Mouse (Mus musculus) kidney, adult 9 months (tissue): ENCODE measurements around the gene Nup188.
A peak's percentile ranks its signal among the peaks of the same experiment; 100 is the strongest.

Experiments used
- DNase-seq: peaks from one replicate; pipeline ENCODE4 v3.0.0; 2022

Nup188 gene

GRCm38 (mm10) chr2:30285416-30286181 lies 598 bp upstream of the Nup188 start:
- DNase-seq, result no peak

DNA sequence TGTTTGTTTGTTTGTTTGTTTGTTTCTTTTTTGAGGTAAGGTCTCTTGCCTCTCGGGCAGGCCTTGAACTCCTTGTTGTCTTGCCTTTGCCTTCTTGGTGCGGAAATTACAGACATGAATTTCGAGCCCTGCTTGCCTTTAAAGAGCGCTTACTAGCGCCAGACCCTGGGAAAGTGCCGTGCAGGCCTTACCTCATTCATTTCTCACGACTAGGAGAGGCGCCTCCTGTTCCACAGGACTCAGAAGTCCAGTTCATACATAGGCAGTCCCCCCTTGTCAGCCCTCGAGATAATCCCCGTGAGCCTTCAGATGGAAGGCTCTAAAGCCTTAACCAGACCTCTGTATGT lies 803 bp downstream of the Nup188 start:
- DNase-seq, result no peak

- DNase-seq, result peak; percentile 31
Observed at GRCm38 (mm10) chr2:30299525-30299924, 13.3 kb downstream of the Nup188 start.

- peak; percentile 25 for DNase-seq
Observed at GRCm38 (mm10) chr2:30299966-30300365, 13.8 kb downstream of the Nup188 start.

GRCm38 (mm10) chr2:30306087-30306486 lies 19.9 kb downstream of the Nup188 start:
- no peak for DNase-seq

DNA sequence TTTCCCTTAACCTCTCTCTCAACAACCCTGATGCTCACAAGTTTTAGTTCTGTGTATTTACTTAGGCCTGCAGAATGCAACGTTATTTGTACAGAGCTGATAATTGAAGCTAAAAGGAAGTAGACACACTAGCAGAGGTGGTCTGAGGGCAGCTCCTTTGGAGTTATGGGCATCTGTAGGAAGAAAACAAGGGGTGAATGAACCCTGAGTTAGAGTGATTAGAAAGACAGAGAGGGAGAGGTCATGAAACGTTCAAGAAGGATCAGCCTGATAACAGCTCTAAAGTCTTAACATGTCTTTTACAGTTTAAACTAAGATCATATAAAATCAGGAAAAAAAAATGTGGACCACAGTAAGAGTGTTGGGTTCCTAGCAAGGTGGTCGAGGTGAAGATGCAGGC lies 23.2 kb downstream of the Nup188 start:
- DNase-seq, result no peak

DNA sequence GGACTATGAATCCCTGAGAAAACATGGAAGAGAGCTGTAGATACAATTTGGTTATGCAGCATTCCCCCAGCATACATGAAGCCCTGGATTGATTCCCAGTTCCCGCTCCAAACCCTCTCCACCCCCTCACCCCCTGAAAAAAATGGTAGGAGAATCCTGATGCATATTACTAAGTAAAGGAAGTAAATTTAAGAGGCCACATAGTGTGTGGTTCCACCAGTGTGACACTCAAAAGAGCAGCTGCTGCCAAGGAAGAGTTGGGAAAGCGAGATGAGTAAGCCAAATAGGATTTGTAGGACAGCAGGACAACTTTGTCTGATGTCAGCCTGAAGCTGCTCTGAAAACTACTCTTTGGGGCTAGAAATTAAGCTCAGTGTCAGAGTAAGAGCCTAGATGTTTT lies 25.3 kb downstream of the Nup188 start:
- DNase-seq, result no peak

- no peak for DNase-seq
Observed at GRCm38 (mm10) chr2:30316136-30316535, 29.9 kb downstream of the Nup188 start.

GRCm38 (mm10) chr2:30316955-30317354 lies 30.8 kb downstream of the Nup188 start:
- DNase-seq, result no peak

DNA sequence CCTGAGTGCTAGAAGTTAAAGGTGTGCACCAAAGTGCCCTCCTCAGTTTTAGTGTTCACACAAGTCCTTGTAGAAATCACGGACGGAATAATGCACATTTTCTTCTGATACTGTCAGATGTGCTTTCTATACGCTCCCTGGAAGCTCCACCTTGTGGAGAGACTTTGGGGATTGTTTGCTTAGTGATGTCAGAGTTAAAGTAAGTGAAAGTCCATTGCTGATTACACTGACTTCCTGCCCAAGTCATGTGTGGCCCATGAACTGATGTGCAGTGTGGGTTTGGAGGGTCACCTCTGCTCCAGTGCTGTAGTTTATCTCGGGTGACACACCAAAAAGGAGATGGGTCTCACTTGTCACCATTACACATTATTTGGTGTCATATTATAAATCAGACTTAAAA lies 33.1 kb downstream of the Nup188 start:
- DNase-seq, result no peak

DNA sequence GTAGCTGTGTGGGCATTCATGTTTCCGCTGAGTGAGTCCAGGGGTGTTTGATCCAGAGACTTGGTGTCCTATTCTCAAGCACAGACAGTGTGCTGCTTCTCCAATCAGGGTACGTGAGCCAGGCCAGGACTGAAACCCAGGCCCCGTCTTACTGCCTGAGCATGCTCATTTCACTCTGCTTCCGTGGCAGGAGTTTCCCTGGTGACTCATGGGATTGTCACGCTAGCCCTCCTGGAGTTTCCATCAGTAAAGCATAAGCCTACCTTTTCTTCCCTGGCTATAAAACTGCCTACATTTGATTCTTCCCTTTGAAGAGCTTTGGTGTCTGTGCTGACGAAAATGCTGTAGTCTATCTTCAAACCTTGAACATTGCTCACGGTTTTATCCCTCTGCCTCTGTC lies 36.9 kb downstream of the Nup188 start:
- no peak for DNase-seq

DNA sequence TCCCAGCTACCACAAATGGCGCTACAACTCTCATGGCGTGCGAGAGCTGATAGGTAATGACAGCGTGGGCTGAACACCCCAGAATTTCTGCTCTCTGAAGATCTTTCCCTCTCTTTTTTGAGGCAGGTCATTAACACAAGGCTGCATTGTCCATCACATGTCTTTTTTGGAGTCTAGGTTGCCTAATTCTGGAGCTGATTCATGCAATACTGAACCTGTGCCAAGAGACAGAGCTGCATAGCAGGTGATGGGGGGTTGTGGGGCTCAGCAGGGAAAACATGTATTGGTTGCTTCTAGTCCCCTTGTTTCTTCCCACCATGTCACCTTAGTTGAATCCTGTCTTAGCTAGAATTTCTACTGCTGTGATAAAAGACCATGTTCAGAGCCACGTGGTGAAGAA lies 39.1 kb downstream of the Nup188 start:
- DNase-seq, result no peak

GRCm38 (mm10) chr2:30327276-30327675 lies 41.1 kb downstream of the Nup188 start:
- no peak for DNase-seq

DNA sequence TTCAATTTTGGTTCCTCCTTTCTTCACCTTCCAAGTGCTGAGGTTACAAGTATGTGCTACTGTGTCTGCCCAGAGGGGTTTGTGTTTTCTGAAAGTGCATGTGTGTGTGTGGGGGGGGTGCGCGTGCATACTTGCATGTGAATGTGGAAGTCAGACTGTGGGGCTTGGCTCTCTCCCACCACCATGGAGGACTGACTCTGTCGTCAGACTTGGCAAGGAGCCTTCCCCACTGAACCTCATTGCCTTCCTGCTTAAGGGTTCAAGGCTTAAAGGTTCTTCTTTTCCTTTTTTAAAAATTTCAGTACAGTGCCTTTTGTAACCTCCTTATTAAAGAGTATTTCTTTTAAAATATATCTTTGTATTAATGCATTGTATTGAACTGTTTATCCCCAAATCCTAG lies 42.6 kb downstream of the Nup188 start:
- no peak for DNase-seq

GRCm38 (mm10) chr2:30335324-30335723 lies 49.1 kb downstream of the Nup188 start:
- no peak for DNase-seq

GRCm38 (mm10) chr2:30336174-30336915 lies 50.1 kb downstream of the Nup188 start:
- no peak for DNase-seq

DNA sequence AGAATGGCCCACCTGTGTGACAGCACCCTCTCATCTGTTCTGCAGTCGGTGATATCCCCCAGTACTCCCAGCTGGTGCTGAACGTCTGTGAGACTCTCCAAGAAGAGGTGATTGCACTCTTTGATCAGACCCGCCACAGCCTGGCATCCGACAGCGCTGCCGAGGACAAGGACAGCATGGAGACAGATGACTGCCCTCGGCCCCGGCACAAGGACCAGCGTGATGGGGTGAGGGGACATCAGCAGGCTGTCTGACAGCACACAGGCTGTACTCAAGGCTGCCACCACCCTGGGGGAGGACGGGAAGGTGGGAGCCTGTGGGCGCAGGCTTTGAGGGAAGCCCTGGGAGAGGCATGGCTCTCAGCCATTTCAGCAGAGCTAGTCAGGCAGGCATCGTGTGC lies 51.0 kb downstream of the Nup188 start:
- no peak for DNase-seq

DNA sequence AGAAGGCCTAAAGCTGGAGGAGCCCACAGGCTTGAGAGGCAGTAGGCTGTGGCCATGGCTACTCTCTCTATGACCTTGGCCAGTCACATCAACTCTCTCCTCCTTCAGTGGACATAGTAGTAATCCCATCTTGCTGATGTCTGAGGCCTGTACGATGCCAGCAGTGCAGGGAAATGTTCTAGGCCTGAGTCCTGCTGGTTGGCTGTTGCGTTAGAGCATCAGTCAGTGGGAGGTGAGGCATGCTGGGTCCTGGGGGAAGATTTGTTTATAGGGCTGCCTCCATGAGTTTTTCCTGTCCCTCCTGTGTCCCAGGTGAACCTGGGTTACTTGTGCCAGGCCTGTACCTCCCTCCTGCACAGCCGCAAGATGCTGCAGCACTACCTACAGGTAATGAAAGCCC lies 55.9 kb downstream of the Nup188 start:
- DNase-seq, result no peak

DNA sequence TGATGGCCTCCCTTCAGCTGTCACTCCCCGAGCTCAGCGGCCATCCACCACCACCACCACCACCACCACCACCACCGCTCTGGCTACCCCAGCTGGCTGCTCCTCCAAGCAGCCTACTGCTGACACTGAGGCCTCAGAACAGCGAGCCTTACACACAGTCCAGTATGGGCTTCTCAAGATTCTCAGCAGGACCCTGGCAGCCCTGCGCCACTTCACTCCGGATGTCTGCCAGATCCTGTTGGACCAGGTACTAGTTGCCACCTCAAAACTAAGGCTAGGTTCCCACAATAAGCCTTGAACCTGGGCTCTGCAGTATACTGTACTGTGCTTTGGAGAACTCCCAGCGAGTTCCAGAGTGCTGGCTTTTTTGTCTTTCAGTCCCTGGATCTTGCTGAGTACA lies 56.3 kb downstream of the Nup188 start:
- no peak for DNase-seq

DNA sequence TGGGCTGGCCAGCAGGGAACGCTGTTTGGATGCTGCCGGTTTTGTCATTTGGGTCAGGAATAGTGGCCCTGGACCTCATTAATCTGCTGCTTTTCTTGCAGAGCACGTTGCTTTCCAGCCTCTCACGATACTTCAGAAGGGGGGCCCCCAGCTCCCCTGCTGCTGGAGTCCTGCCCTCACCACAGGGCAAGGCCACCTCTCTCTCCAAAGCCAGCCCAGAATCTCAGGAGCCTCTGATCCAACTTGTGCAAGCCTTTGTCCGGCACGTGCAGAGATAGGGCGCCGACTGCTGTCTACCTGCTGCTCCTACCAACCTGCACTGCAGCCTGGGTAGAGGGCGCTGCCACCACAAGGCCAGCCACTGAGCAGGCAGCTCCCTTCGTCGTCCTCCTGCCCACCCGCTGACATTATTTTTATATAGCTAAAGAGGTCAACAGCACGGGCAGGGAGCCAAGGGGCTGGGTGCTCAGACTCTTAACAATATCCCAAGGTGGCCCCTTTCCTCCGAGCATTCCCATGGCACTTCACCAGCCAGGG lies 57.5 kb downstream of the Nup188 start:
- no peak for DNase-seq

DNA sequence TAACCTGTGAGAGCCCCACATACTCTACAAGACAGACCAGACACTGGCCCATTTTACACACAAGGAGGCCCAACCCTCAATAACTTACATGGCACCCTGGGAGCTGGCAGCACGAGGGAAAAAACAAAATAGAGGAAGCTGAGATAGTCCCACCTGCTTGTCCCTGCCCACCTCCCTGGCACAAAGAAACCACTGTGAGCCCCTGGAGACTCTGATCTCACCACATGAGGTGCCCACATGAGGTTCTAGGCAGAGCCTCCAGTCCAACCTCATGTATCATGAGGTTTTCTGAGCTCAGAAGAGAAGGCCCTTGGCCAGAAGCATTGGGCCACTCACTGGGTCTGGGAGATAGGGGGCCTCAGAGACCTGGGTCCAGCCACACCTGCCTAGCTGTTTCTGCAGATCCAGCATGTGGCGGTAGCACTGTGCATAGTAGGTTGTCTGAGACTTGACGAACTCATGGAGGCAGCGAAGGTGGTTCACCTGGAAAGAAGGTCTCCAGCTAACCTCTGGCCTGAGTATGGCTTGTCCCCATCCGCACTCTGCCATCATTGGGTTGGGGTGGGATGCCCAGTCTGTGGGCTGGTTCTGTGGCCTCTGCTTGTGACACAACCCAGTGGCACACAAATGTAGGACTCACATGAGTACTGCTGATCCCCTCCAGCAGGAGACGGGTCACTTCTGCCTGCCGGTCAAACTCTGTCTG lies 59.9 kb downstream of the Nup188 start:
- DNase-seq, result no peak

GRCm38 (mm10) chr2:30349196-30349595 lies 63.0 kb downstream of the Nup188 start:
- DNase-seq, result no peak

DNA sequence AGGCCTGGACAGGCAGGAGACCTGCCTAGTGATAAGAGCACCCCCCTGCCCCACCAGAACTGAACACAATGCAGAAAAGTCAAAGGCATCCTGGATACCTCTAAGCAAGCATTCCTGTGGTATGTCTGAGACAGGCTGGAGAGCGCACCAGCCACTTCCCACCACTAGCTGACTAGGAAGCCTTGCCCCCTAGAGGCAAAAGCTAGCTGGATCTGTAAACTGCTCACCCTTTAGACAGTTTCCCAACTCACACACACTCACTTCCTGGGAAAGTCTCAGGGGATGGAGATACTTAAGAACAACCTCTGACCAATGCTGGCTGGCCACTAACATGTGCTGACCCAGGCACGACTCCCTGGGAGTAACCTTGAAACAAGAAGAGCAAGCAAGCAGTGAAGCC lies 65.0 kb downstream of the Nup188 start:
- DNase-seq, result no peak

DNA sequence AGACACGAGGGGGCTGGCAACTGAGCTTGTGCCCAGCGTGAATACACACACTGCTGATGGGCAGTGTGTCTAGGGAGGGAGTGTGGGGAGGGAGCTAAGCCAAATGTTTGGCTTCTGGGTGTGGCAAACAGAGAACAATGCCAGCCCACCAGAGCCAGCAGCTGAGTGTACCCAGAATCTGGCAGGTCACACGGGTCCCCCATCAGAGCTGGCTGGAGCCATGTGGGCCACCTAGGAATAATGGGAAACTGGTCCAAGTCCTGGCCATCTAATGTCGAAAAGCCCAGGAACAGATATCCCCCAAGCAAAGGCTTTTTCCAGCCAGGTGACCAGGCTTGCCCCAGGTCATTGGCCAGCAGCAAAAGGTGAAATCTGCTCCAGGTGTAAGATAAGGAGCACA lies 69.7 kb downstream of the Nup188 start:
- DNase-seq, result no peak
